Mouse (Mus musculus) heart, embryonic 14.5 days (tissue): Measurements from ENCODE around the gene Slc39a3. TPM values are rescaled to one million over a fixed set of nuclear protein-coding genes. Genes with fewer than 3 reads are reported as not detected.
A peak's percentile ranks its signal among the peaks of the same experiment; 100 is the strongest.
"Not testable (repeated sequence)": the region's sequence is repeated elsewhere in the genome, so short reads cannot be mapped to it uniquely, and the experiment has no call there.

ENCODE experiments used
- ATAC-seq: fragments of 200-750 bp; cut with Nextera tagmentation; 2 replicates; pipeline ENCODE4 v1.8.0; 2017; ENCODE audit warnings: low read depth, moderate TSS enrichment; ENCODE audit not compliant: insufficient number of reproducible peaks, insufficient read depth, low FRiP score
- H3K27ac ChIP-seq, 2 experiments: fragments of 200-500 bp in 1 of 2; fragments of 300-500 bp in 1 of 2; sonication (generic) in 1 of 2; replicated peaks in 1 of 2; 2 replicates each; pipeline ENCODE4 v1.5.1; 2012 to 2014; ENCODE audit warnings: low read depth in 2 of 2, low read length in 2 of 2, control low read depth in 1 of 2, mild to moderate bottlenecking in 1 of 2, mixed read lengths in 1 of 2; ENCODE audit not compliant: control insufficient read depth in 1 of 2, insufficient read depth in 1 of 2
- H3K27me3 ChIP-seq: fragments of 300-500 bp; sonication (generic); 2 replicates; pipeline ENCODE4 v1.6.1; 2014; ENCODE audit warnings: mild to moderate bottlenecking, low read length, control low read depth; ENCODE audit not compliant: control insufficient read depth, insufficient read depth
- H3K36me3 ChIP-seq: fragments of 300-500 bp; sonication (generic); 2 replicates; pipeline ENCODE4 v1.6.1; 2014; ENCODE audit warnings: mild to moderate bottlenecking, control low read depth, low read length, mixed read lengths; ENCODE audit not compliant: control insufficient read depth, insufficient read depth
- H3K4me1 ChIP-seq, 2 experiments: fragments of 200-500 bp in 1 of 2; fragments of 300-500 bp in 1 of 2; sonication (generic) in 1 of 2; 2 replicates each; pipeline ENCODE4 v1.6.1; 2012 to 2014; ENCODE audit warnings: low read length in 2 of 2, control low read depth in 1 of 2, mixed read lengths in 1 of 2; ENCODE audit not compliant: control insufficient read depth in 2 of 2, insufficient read depth in 2 of 2
- H3K4me2 ChIP-seq: fragments of 300-500 bp; sonication (generic); 2 replicates; pipeline ENCODE4 v1.6.1; 2014; ENCODE audit warnings: mild to moderate bottlenecking, low read length
- H3K4me3 ChIP-seq, 2 experiments: fragments of 200-500 bp in 1 of 2; fragments of 300-500 bp in 1 of 2; sonication (generic) in 1 of 2; 2 replicates each; pipeline ENCODE4 v1.5.1; 2012 to 2014; ENCODE audit warnings: low read length in 2 of 2, mild to moderate bottlenecking in 2 of 2, control low read depth in 1 of 2, low read depth in 1 of 2, moderate library complexity in 1 of 2; ENCODE audit not compliant: control insufficient read depth in 1 of 2, insufficient read depth in 1 of 2
- H3K9ac ChIP-seq: fragments of 300-500 bp; sonication (generic); 2 replicates; pipeline ENCODE4 v1.6.1; 2014; ENCODE audit warnings: mild to moderate bottlenecking, low read length
- H3K9me3 ChIP-seq: fragments of 300-500 bp; sonication (generic); 2 replicates; pipeline ENCODE4 v1.6.1; 2016; ENCODE audit warnings: low read length, control low read depth; ENCODE audit not compliant: control insufficient read depth
- WGBS: fragments of 180-500 bp; shearing (Covaris S2); extraction: QIAGEN DNeasy Blood & Tissue Kit; methylation state at CpG from one replicate; pipeline ENCODE4 v1.1.7; 2014; 5-methylcytosine and 5-hydroxymethylcytosine counted together
- polyA plus RNA-seq: library from polyadenylated mRNA; unstranded; fragments of >200 nt; fragmentation: Nextera tagmentation; extraction: Ambion mirVana; gene quantifications from 2 replicates; pipeline ENCODE4 v1.2.1, GENCODE M21; 2014

Gene Slc39a3
- polyA plus RNA-seq, 1 experiment from 2014 or later = 5.2 TPM

DNA sequence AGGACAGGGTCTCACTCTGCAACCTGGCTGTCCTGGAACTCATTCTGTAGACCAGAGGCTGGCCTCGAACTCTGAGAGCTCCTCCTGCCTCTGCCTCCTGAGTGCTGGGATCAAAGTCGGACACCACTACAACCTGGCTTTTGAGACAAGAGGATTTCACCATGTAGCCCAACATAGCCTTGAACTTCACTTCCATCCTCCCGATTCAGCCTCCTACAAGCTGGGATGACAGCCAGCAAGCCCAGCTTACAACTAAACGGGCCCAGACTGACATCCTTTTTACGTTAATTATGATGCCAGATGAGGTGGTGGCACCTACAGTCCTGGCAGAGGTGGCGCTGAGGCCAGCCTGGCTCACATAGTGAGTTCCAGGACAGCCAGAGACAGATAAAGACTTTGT, 21.7 kb upstream of the Slc39a3 start:
- H3K27me3 ChIP-seq = no peaks in the 10 kb centered on the region
- WGBS = 87% methylated on average over 6 of the region's 6 CpGs
- H3K4me2 ChIP-seq = peak overlapping the region; percentile 91
- H3K27ac ChIP-seq = no peak overlapping the region
- no peak for ATAC-seq
- H3K4me1 ChIP-seq = peaks cover 9 to 24% of the 10 kb centered on the region in 2 experiments; a peak in 3 of 4 replicates
- H3K9ac ChIP-seq = peak overlapping the region; percentile 93
- 0 out of 2 replicates have a peak, but pooled peaks cover 8% of the 10 kb centered on the region for H3K36me3 ChIP-seq
- no peaks in the 10 kb centered on the region for H3K9me3 ChIP-seq
- peak overlapping the region in 1 of 2 experiments; percentile 88; a peak in 2 of 4 replicates for H3K4me3 ChIP-seq

DNA sequence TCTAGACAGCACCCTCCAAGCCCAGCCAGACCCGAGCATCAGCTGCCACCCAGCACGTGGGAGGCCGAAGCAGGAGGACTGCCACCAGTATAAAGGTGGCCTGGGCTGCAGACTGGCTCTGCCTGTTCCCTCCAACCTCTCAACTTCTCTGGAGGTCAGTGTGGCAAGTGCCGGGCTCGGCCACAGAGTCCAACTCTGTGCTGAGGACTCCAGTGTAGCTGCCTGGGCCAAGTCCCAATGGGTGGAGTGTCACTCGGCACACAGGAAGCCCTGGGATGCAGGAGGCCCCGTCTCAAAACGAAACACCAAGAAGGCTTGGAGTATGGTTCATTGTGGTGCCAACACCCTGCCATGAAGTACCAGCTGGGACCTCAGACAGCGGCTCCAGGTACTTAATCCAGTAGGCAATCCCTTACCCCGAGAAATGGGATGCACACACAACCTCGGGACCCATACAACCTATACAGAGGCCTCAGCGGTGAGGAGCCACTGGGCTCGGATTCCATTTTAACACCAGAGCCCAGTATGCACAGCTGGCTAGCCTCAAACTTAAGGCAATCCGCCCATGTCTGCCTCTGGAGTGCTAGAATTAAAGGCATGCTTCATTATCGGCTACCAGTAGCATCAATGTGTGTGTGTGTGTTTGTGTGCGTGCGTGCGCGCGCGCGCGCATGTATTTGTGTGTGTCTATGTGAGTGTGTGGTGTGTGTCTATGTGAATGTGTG, 20.3 kb upstream of the Slc39a3 start:
- Histone ChIP-seq H3K4me1 (peaks cover 9 to 24% of the 10 kb centered on the region in 2 experiments; a peak in 3 of 4 replicates), H3K4me3 (no peak overlapping the region), H3K4me2 (no peak overlapping the region), H3K27me3 (no peaks in the 10 kb centered on the region), H3K27ac (no peak overlapping the region), H3K9me3 (no peaks in the 10 kb centered on the region), H3K36me3 (peaks cover 14% of the 10 kb centered on the region; the same call in 1 of the 2 replicates), H3K9ac (no peak overlapping the region)
- ATAC-seq = no peak
- 88% methylated on average over 23 of the region's 23 CpGs for WGBS

DNA sequence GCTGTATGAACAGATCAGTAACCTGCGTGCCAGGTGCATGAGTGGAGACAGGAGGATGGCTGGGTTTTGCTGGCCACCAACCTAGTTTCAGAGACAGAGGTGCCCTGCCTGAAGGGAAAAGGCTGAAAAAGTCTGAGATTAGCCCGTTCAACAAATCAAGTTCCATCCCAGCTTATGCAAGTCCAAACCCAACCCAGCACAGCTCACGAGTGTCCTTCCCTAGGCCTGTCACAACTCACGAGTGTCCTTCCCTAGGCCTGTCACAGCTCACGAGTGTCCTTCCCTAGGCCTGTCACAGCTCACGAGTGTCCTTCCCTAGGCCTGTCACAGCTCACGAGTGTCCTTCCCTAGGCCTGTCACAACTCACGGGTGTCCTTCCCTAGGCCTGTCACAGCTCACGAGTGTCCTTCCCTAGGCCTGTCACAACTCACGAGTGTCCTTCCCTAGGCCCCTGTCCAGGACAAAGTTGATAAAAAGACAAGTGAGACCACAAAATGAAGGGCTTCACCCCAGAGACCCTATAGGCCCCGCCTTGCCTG, 18.6 kb upstream of the Slc39a3 start:
- Histone ChIP-seq H3K36me3 (peaks cover 31% of the 10 kb centered on the region), H3K4me1 (peaks cover 9 to 24% of the 10 kb centered on the region in 2 experiments; a peak in 3 of 4 replicates)
- not testable (repeated sequence) for ATAC-seq, H3K4me3 ChIP-seq, H3K4me2 ChIP-seq, H3K27ac ChIP-seq, H3K27me3 ChIP-seq, H3K9me3 ChIP-seq, H3K9ac ChIP-seq
- 77% methylated on average over 8 of the region's 11 CpGs for WGBS

DNA sequence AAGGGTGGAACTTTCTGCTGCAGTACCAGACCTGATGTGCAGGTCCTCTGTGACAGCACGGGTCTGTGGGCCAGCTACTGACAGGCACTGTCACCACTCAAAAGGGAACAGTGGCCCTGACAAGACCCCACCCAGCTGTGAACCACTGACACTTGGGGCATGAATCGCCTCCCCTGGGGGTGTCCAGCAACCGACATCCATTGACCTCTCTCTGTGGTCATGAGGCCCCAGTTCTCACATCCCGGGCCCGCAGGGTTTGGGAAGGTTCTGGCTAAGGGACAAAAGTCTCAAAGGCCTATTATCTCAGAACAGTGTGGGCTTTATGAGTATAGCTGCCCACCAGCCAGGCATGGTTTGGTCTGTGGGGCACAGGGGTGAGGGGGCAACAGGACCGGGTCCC, 17.9 kb upstream of the Slc39a3 start:
- H3K4me3 ChIP-seq = no peak overlapping the region
- 0 out of 2 replicates have a peak overlapping the region, but pooled peaks have one; percentile 16 for H3K9ac ChIP-seq
- ATAC-seq = no peak
- H3K9me3 ChIP-seq = no peaks in the 10 kb centered on the region
- no peak overlapping the region for H3K4me2 ChIP-seq
- WGBS = 81% methylated on average over 6 of the region's 6 CpGs
- peaks cover 38% of the 10 kb centered on the region for H3K36me3 ChIP-seq
- H3K27ac ChIP-seq = no peak overlapping the region
- peaks cover 9 to 24% of the 10 kb centered on the region in 2 experiments; a peak in 3 of 4 replicates for H3K4me1 ChIP-seq
- H3K27me3 ChIP-seq = no peaks in the 10 kb centered on the region

DNA sequence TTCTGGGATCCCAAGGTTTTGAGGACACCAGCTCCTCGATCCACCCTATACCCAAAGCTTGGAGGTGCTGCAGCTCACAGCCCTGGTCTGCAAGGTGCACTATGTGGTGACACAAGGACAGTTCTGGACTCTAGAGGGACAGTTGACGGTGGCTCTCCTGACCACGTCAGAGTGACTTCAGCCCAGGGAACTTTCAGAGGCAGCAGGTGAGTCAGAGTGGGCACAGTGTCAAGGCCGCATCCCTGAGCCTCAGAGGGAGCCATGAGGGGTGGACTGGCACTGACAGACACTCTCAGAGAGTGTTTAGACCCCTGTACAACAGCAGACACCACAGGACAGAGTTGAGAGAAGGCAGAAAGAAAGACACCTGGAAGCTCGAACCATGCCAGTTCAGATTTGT, 15.4 kb upstream of the Slc39a3 start:
- Histone ChIP-seq H3K9me3 (no peaks in the 10 kb centered on the region), H3K9ac (no peak overlapping the region)

DNA sequence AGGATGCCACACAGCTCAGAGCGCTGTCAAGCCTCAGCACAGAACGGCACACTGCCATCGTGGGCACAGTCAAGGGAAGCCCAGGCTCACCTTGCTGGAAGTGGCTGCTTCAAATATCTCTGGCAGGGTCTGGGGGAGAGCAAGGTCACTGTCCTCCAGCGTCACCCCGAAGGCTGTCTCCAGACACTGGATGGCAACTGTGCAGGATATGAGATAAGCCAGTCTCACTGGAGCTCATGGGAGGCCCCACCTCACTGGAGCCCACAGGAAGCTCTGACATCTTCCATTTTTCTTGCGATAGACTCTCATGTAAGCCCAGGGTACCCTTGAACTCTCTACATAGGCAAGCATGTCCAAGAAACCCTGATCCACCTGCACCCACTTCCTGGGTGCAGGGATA, 13.9 kb upstream of the Slc39a3 start:
- H3K4me1 ChIP-seq = no peaks in the 10 kb centered on the region
- H3K36me3 ChIP-seq = peaks cover 78% of the 10 kb centered on the region
- no peak overlapping the region for H3K9ac ChIP-seq
- WGBS = 81% methylated on average over 6 of the region's 6 CpGs
- no peaks in the 10 kb centered on the region for H3K27me3 ChIP-seq
- no peak overlapping the region for H3K4me3 ChIP-seq
- H3K9me3 ChIP-seq = no peaks in the 10 kb centered on the region
- no peak overlapping the region for H3K4me2 ChIP-seq
- ATAC-seq = no peak
- H3K27ac ChIP-seq = no peak overlapping the region

More for the DNA sequence above, 15.4 kb upstream of the Slc39a3 start:
- ATAC-seq = no peak
- WGBS = 88% methylated on average over 5 of the region's 5 CpGs
- no peak overlapping the region for H3K27ac ChIP-seq
- H3K36me3 ChIP-seq = peaks cover 64% of the 10 kb centered on the region
- H3K27me3 ChIP-seq = no peaks in the 10 kb centered on the region
- no peak overlapping the region for H3K4me3 ChIP-seq
- H3K4me2 ChIP-seq = no peak overlapping the region
- H3K4me1 ChIP-seq = peaks cover 0 to 6% of the 10 kb centered on the region in 2 experiments; a peak in 2 of 4 replicates

DNA sequence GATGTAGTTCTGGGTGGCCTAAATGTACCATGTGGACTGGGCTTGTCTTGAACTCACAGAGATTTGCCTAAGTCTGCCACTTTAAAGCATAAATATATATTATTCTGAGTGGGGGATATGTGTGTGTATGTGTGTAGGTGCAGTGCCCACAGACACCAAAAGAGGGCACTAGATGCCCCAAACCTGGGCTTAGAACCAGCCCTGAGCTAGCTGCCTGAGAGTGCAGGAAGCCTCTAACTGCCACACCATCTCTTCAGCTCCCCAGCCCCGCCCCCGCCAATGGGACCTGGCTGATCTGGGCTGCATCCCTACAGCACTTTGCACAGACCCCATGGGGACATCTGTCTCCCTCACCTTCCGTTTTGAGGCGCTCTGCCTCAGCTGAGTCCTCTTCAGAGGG, 13.4 kb upstream of the Slc39a3 start:
- Histone ChIP-seq H3K4me1 (no peaks in the 10 kb centered on the region), H3K27me3 (no peaks in the 10 kb centered on the region), H3K9ac (no peak overlapping the region), H3K36me3 (peaks cover 83% of the 10 kb centered on the region), H3K9me3 (no peaks in the 10 kb centered on the region), H3K27ac (no peak overlapping the region), H3K4me2 (no peak overlapping the region), H3K4me3 (no peak overlapping the region)
- ATAC-seq = no peak
- 89% methylated on average over 4 of the region's 4 CpGs for WGBS
